Mouse (Mus musculus) forebrain, embryonic 11.5 days (tissue): ENCODE results near the gene Yars. TPM values are rescaled to one million over a fixed set of nuclear protein-coding genes. Genes with fewer than 3 reads are reported as not detected.

Source experiments
- ATAC-seq: fragments of 200-750 bp; cut with Nextera tagmentation; replicated peaks from 2 replicates; pipeline ENCODE4 v1.8.0; 2017; ENCODE audit warnings: moderate TSS enrichment; ENCODE audit not compliant: low FRiP score
- DNase-seq: peaks from one replicate; pipeline ENCODE4 v3.0.0-alpha.2; 2017; ENCODE audit warnings: low spot score
- H3K27ac ChIP-seq: fragments of 300-500 bp; sonication (generic); 2 replicates; pipeline ENCODE4 v1.5.1; 2014; ENCODE audit warnings: low read depth, low read length
- H3K27me3 ChIP-seq: fragments of 300-500 bp; sonication (generic); 2 replicates; pipeline ENCODE4 v1.6.1; 2014; ENCODE audit warnings: mild to moderate bottlenecking, low read length, mixed read lengths; ENCODE audit not compliant: control insufficient read depth, insufficient read depth
- H3K36me3 ChIP-seq: fragments of 300-500 bp; sonication (generic); 2 replicates; pipeline ENCODE4 v1.6.1; 2014; ENCODE audit warnings: mild to moderate bottlenecking, low read length, moderate library complexity, mixed read lengths; ENCODE audit not compliant: control insufficient read depth, insufficient read depth
- H3K4me1 ChIP-seq: fragments of 300-500 bp; sonication (generic); replicated peaks from 2 replicates; pipeline ENCODE4 v1.6.1; 2014; ENCODE audit warnings: low read length, mixed read lengths; ENCODE audit not compliant: control insufficient read depth, insufficient read depth
- H3K4me2 ChIP-seq: fragments of 300-500 bp; sonication (generic); 2 replicates; pipeline ENCODE4 v1.6.1; 2014; ENCODE audit warnings: low read depth, mild to moderate bottlenecking, low read length, moderate library complexity, mixed read lengths; ENCODE audit not compliant: severe bottlenecking
- H3K4me3 ChIP-seq: fragments of 300-500 bp; sonication (generic); 2 replicates; pipeline ENCODE4 v1.5.1; 2014; ENCODE audit warnings: low read depth, low read length
- H3K9ac ChIP-seq: fragments of 300-500 bp; sonication (generic); 2 replicates; pipeline ENCODE4 v1.6.1; 2014; ENCODE audit warnings: low read length
- H3K9me3 ChIP-seq: fragments of 300-500 bp; sonication (generic); 2 replicates; pipeline ENCODE4 v1.6.1; 2016; ENCODE audit warnings: low read length, mixed read lengths; ENCODE audit not compliant: control insufficient read depth
- WGBS: fragments of 180-500 bp; shearing (Covaris S2); extraction: QIAGEN DNeasy Blood & Tissue Kit; methylation state at CpG from one replicate; pipeline ENCODE4 v1.1.7; 2014; 5-methylcytosine and 5-hydroxymethylcytosine counted together
- polyA plus RNA-seq: library from polyadenylated mRNA; unstranded; fragments of >200 nt; fragmentation: Nextera tagmentation; extraction: Ambion mirVana; gene quantifications from 2 replicates; pipeline ENCODE4 v1.2.1, GENCODE M21; 2014

Gene Yars
- polyA plus RNA-seq, 1 experiment from 2014 or later, result 113 TPM

- H3K36me3 ChIP-seq, result no peaks in the 10 kb centered on the region
- no peaks in the 10 kb centered on the region for H3K9me3 ChIP-seq
- ATAC-seq (no peak), DNase-seq (no peak)
- H3K27ac ChIP-seq, result no peak overlapping the region
- H3K4me2 ChIP-seq, result no peak overlapping the region
- H3K4me3 ChIP-seq, result no peak overlapping the region
- H3K4me1 ChIP-seq, result peaks cover 5% of the 10 kb centered on the region; the same call in 1 of the 2 replicates
- H3K9ac ChIP-seq, result no peak overlapping the region
- WGBS, result 44% methylated on average over 19 of the region's 19 CpGs
- no peaks in the 10 kb centered on the region for H3K27me3 ChIP-seq
Measured at GRCm38 (mm10) chr4:129263225-129264021, 73.9 kb downstream of the Yars start.

- H3K36me3 ChIP-seq, result no peaks in the 10 kb centered on the region
Measured at GRCm38 (mm10) chr4:129266191-129266590, 76.6 kb downstream of the Yars start.

DNA sequence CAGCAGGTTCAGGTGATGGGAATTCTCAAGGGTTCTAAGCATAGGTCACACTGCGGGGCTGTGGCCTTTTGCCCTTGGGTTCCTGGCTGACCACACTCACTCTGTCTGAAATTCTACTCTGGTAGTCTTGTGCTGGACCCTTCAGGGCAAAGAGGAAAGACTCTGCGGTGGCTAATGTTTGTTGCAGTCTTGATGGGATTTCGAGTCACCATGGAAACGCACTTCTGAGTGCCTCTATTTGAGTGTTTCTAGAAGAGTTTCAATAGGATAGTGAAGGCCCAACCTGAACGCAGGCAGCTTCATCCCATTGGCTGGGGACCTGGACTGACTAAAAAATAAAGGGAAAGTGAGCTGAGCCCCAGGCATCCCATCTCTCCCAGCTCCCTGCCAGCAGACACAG lies 77.3 kb downstream of the Yars start:
- no peak overlapping the region for H3K9ac ChIP-seq
- 73% methylated on average over 5 of the region's 5 CpGs for WGBS
- ATAC-seq, result no peak
- no peaks in the 10 kb centered on the region for H3K27me3 ChIP-seq
- H3K27ac ChIP-seq, result no peak overlapping the region
- no peak overlapping the region for H3K4me2 ChIP-seq
- H3K4me3 ChIP-seq, result no peak overlapping the region
- H3K4me1 ChIP-seq, result no peaks in the 10 kb centered on the region
- H3K9me3 ChIP-seq, result no peaks in the 10 kb centered on the region
- H3K36me3 ChIP-seq, result no peaks in the 10 kb centered on the region
- DNase-seq, result no peak

More at GRCm38 (mm10) chr4:129266191-129266590, 76.6 kb downstream of the Yars start:
- WGBS, result 92% methylated on average over 4 of the region's 4 CpGs
- H3K4me2 ChIP-seq, result no peak overlapping the region
- H3K27me3 ChIP-seq, result no peaks in the 10 kb centered on the region
- H3K4me3 ChIP-seq, result no peak overlapping the region
- no peak overlapping the region for H3K9ac ChIP-seq
- DNase-seq (no peak), ATAC-seq (no peak)
- H3K27ac ChIP-seq, result no peak overlapping the region
- no peaks in the 10 kb centered on the region for H3K4me1 ChIP-seq
- no peaks in the 10 kb centered on the region for H3K9me3 ChIP-seq

DNA sequence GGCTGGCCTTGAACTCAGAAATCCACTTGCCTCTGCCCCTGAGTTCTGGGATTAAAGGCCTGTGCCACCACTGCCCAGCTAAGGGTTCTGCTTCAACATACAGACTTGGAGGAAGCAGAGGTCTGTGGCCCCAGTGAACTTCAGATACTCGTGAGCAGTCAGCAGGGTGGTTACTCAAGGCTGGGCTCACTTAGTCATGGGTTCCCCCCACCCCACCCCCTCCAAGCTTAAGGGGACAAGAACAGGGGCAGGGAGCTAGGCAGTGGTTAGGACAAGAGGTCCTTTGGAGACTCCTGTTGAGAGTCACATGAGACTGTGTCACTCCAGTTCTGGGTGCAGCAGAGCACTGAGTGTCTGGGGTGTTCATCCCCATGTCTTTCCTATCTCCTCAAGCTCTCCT lies 79.1 kb downstream of the Yars start:
- no peak overlapping the region for H3K4me2 ChIP-seq
- 54% methylated on average over 1 of the region's 1 CpGs for WGBS

More for the DNA sequence above, 79.1 kb downstream of the Yars start:
- no peak overlapping the region for H3K27ac ChIP-seq
- H3K4me3 ChIP-seq, result no peak overlapping the region
- H3K9me3 ChIP-seq, result no peaks in the 10 kb centered on the region
- no peaks in the 10 kb centered on the region for H3K4me1 ChIP-seq
- DNase-seq (no peak), ATAC-seq (no peak)
- no peaks in the 10 kb centered on the region for H3K27me3 ChIP-seq
- no peak overlapping the region for H3K9ac ChIP-seq
- H3K36me3 ChIP-seq, result no peaks in the 10 kb centered on the region

Other genes with a start within 250 kb of the Yars start
- 11.5 TPM in 2 replicates for gene Azin2, start 227.3 kb upstream of the Yars start, polyA plus RNA-seq
- 173 and 174 TPM in 2 replicates for gene Ak2, start 197.8 kb upstream of the Yars start, polyA plus RNA-seq
- gene Rnf19b, start 131.5 kb upstream of the Yars start, polyA plus RNA-seq, result 10.1 and 12.2 TPM in 2 replicates
- 1.5 and 2.0 TPM in 2 replicates for gene Tmem54, start 84.2 kb upstream of the Yars start, polyA plus RNA-seq
- 0.87 and 1.2 TPM in 2 replicates for gene Hpca, start 67.7 kb upstream of the Yars start, polyA plus RNA-seq
- gene Fndc5, start 52.8 kb upstream of the Yars start, polyA plus RNA-seq, result 0.63 and 1.4 TPM in 2 replicates
- gene S100pbp, start within 50 bp of the Yars start, polyA plus RNA-seq, result 25.4 and 30.7 TPM in 2 replicates
- 4.7 and 4.8 TPM in 2 replicates for gene C77080, start 71.6 kb downstream of the Yars start, polyA plus RNA-seq
- 0.37 and 0.57 TPM in 2 replicates for gene Sync, start 97.9 kb downstream of the Yars start, polyA plus RNA-seq
- gene Rbbp4, start 145.6 kb downstream of the Yars start, polyA plus RNA-seq, result 508 and 555 TPM in 2 replicates
- gene Zbtb8os, start 145.9 kb downstream of the Yars start, polyA plus RNA-seq, result 44.9 and 46.2 TPM in 2 replicates
- 8.3 TPM in 2 replicates for gene Zbtb8a, start 188.4 kb downstream of the Yars start, polyA plus RNA-seq